Mouse (Mus musculus) frontal cortex, postnatal 10 days (tissue): ENCODE measurements at regions not wholly inside any gene's neighbourhood (a gene's known extent, or its start where the extent isn't known, plus 50 kb on each side); places are given as distances from the start of the nearest gene placed in this dataset.
"Not testable (repeated sequence)": the region's sequence is repeated elsewhere in the genome, so short reads cannot be mapped to it uniquely, and the experiment has no call there.

Experiments
- DNase-seq, 2 experiments: peaks; one replicate each; pipeline ENCODE4 v3.0.0; 2022; ENCODE audit warnings: low spot score in 2 of 2, mixed read lengths in 1 of 2

GRCm38 (mm10) chr8:113916649-113917048 is 68.1 kb upstream of the Adamts18 start:
- no peak for DNase-seq

GRCm38 (mm10) chr8:113917197-113917596 is 68.7 kb upstream of the Adamts18 start:
- no peak for DNase-seq

GRCm38 (mm10) chr8:113920306-113920705 is 71.8 kb upstream of the Adamts18 start:
- no peak for DNase-seq

- no peak for DNase-seq
These were observed 74.8 kb upstream of the Adamts18 start for GRCm38 (mm10) chr8:113923381-113923780.

GRCm38 (mm10) chr8:113953721-113954120 is 105.2 kb upstream of the Adamts18 start:
- DNase-seq: no peak

- no peak for DNase-seq
These were observed 108.0 kb upstream of the Adamts18 start for GRCm38 (mm10) chr8:113956439-113957043.

- no peak for DNase-seq
These were observed 109.3 kb upstream of the Adamts18 start for GRCm38 (mm10) chr8:113957821-113958220.

- no peak for DNase-seq
These were observed 127.3 kb upstream of the Adamts18 start for GRCm38 (mm10) chr8:113975810-113976209.

GRCm38 (mm10) chr8:113976626-113977025 is 128.1 kb upstream of the Adamts18 start:
- DNase-seq: no peak

- DNase-seq: no peak
These were observed 128.5 kb upstream of the Adamts18 start for GRCm38 (mm10) chr8:113977072-113977471.

- DNase-seq: no peak
These were observed 130.4 kb upstream of the Adamts18 start for GRCm38 (mm10) chr8:113978946-113979345.

GRCm38 (mm10) chr8:113979837-113980236 is 131.3 kb upstream of the Adamts18 start:
- DNase-seq: no peak

- DNase-seq: no peak
These were observed 132.8 kb upstream of the Adamts18 start for GRCm38 (mm10) chr8:113981339-113981738.

GRCm38 (mm10) chr8:113984845-113985244 is 136.3 kb upstream of the Adamts18 start:
- DNase-seq: peak in 1 of 2 experiments; percentile 57

- no peak for DNase-seq
These were observed 136.9 kb upstream of the Adamts18 start for GRCm38 (mm10) chr8:113985471-113985870.

- DNase-seq: no peak
These were observed 137.4 kb upstream of the Adamts18 start for GRCm38 (mm10) chr8:113985948-113986347.

- DNase-seq: no peak
These were observed 142.2 kb upstream of the Adamts18 start for GRCm38 (mm10) chr8:113990718-113991117.

GRCm38 (mm10) chr8:113998881-113999280 is 134.5 kb upstream of the Nudt7 start:
- DNase-seq: no peak

GRCm38 (mm10) chr8:114001674-114002073 is 131.7 kb upstream of the Nudt7 start:
- no peak for DNase-seq

- DNase-seq: no peak
These were observed 128.9 kb upstream of the Nudt7 start for GRCm38 (mm10) chr8:114004436-114004835.

GRCm38 (mm10) chr8:114006587-114006986 is 126.8 kb upstream of the Nudt7 start:
- DNase-seq: no peak

- DNase-seq: peak; percentile 20 to 60
These were observed 126.3 kb upstream of the Nudt7 start for GRCm38 (mm10) chr8:114007103-114007502.

- DNase-seq: no peak
These were observed 115.0 kb upstream of the Nudt7 start for GRCm38 (mm10) chr8:114018364-114018763.

- DNase-seq: not testable (repeated sequence)
These were observed 103.2 kb upstream of the Nudt7 start for GRCm38 (mm10) chr8:114030141-114030540.
